Mouse (Mus musculus) heart, adult 2 months (tissue): ENCODE measurements around the gene Gm39653. TPM values are rescaled to one million over a fixed set of nuclear protein-coding genes. Genes with fewer than 3 reads are reported as not detected.
A peak's percentile ranks its signal among the peaks of the same experiment; 100 is the strongest.

Experiments
- DNase-seq, 2 experiments: peaks; one replicate each; pipeline ENCODE4 v3.0.0; 2021
- H3K27ac ChIP-seq: fragments of 200-600 bp; 2 replicates; pipeline ENCODE4 v1.8.1; 2022
- H3K27me3 ChIP-seq: fragments of 200-500 bp; 2 replicates; pipeline ENCODE4 v1.6.1; 2012; ENCODE audit warnings: mild to moderate bottlenecking, low read length, inconsistent platforms, mixed read lengths; ENCODE audit not compliant: control insufficient read depth, insufficient read depth
- H3K36me3 ChIP-seq: fragments of 200-500 bp; 2 replicates; pipeline ENCODE4 v1.6.1; 2012; ENCODE audit warnings: low read length, inconsistent platforms; ENCODE audit not compliant: control insufficient read depth, insufficient read depth
- H3K4me1 ChIP-seq: fragments of 200-500 bp; 2 replicates; pipeline ENCODE4 v1.6.1; 2011; ENCODE audit warnings: low read length; ENCODE audit not compliant: control insufficient read depth, insufficient read depth
- H3K4me3 ChIP-seq: fragments of 200-600 bp; 2 replicates; pipeline ENCODE4 v1.8.1; 2022
- H3K79me2 ChIP-seq: fragments of 200-500 bp; replicated peaks from 2 replicates; pipeline ENCODE4 v1.6.1; 2012; ENCODE audit warnings: mild to moderate bottlenecking, inconsistent platforms, low read length, moderate library complexity, mixed read lengths; ENCODE audit not compliant: control insufficient read depth, insufficient read depth
- H3K9ac ChIP-seq: fragments of 200-500 bp; 2 replicates; pipeline ENCODE4 v1.6.1; 2012; ENCODE audit warnings: low read depth, mild to moderate bottlenecking, control low read depth, inconsistent platforms, low read length, mixed read lengths
- CTCF ChIP-seq: fragments of 200-600 bp; IDR thresholded peaks from 2 replicates; pipeline ENCODE4 v1.8.1; 2022; ENCODE audit warnings: antibody characterized with exemption, mild to moderate bottlenecking, moderate library complexity
- EP300 ChIP-seq: fragments of 200-500 bp; IDR thresholded peaks from 2 replicates; pipeline ENCODE4 v1.6.1; 2011; ENCODE audit warnings: low read depth, low read length, control low read depth; ENCODE audit not compliant: insufficient read depth
- POLR2A ChIP-seq: fragments of 200-500 bp; IDR thresholded peaks from 2 replicates; pipeline ENCODE4 v1.6.1; 2011; ENCODE audit warnings: mild to moderate bottlenecking, low read depth, low read length, control low read depth; ENCODE audit not compliant: insufficient read depth
- WGBS: fragments of 180-500 bp; shearing (Covaris S2); methylation state at CpG from one replicate; pipeline ENCODE4 v1.1.7; 2018; 5-methylcytosine and 5-hydroxymethylcytosine counted together
- intact Hi-C: fragments of 180-260 bp; cut with DNase I; formaldehyde crosslinking; loops from one replicate; pipeline ENCODE4 v1.15.1; 2025
- polyA plus RNA-seq: library from polyadenylated mRNA; depleted of rRNA; stranded (reverse); fragments of >200 nt; gene quantifications from 2 replicates; pipeline ENCODE4 v1.2.3, GENCODE M21; 2012; rRNA removed
- total RNA-seq, 2 experiments: library from RNA; stranded (reverse); gene quantifications; 2 replicates each; pipeline ENCODE4 v1.2.3; 2021

Gm39653 gene
- total and polyA plus RNA-seq, 3 experiments: not detected

DNA sequence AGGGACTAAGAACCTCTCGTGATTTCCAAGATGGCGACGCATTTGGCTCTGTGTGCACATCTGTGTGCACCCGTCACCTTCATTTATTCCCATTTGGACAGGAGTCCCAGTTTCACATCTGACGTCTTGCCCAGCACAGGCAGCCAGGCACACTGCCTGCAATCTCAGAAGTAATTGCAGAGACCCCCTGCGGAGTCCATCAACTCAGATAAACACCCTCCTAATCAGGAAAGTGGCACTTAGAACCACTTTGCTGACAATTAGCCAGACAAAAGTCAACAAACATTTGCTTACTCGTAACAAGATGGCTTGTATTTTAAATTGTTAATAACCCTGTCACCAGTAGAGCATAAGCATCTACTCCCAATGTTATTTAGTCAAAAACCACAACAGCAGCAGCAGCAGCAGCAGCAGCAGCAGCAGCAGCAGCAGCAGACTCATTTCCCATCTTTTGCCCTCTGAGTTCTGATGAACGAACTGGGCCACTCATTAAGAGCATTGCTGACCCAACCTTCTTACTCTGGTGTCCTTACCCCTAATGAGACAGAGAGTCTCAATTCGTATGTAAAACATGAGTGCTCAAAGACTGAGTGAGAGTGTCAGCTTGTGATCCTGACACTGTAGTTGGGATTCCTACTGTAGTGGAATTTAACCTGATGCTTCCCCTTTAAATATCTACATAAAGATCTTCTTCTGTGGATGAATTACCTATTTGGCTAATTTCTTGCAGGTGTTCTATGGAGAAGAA is 51.6 kb downstream of the Gm39653 start:
- WGBS: 42% methylated on average over 9 of the region's 9 CpGs
- H3K27me3 ChIP-seq: no peaks in the 10 kb centered on the region; the same call in 1 of the 2 replicates
- DNase-seq: no peak
- H3K79me2 ChIP-seq: no peaks in the 10 kb centered on the region
- no peak for TF ChIP-seq EP300
- no peaks in the 10 kb centered on the region for H3K36me3 ChIP-seq
- H3K27ac ChIP-seq: no peak overlapping the region
- no peak overlapping the region for H3K4me3 ChIP-seq
- peaks cover 1% of the 10 kb centered on the region for H3K4me1 ChIP-seq
- no peak overlapping the region for H3K9ac ChIP-seq
- intact Hi-C loops: no loop called here

DNA sequence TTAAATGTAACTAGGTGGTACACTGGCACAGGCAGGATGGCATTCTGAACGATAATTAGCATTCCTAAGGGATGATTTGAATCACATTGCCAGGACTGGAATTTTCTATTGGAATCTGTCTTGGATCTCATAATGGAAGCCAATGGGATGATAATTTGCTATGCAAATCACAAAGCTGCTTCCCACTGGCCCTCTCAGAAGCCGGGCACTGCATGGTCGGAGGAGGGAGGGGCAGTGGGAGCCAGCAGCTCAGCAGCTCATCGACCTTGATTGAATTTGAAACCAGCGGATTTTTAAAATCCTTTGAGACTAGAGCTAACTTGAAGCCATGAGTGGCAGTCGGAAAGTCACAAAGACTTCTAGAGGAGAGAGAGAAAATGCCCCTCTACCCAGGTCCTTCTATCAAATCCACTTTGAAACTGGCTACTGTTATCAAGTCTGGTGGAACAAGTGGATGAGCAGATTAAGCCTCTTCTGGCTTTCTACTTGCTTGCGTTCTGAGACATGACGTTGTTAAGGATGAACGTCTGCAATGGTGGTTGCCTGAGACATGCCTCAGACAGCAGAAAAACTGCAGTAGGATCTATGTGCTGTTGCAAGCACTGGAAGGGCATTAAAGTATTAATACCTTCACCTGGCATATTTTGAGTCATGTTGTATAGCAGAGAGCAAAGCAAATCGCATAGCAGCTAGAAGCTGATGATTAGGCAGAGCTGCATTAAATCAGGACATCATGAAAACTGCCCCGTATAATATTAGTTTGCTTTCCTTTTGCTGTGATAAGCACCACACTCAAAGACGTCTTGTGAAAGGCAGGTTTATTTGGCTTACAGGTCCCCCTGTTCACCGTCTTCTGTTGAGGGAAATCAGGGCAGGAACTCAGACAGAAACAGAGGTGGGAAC is 52.4 kb downstream of the Gm39653 start:
- Histone ChIP-seq H3K27ac (no peak overlapping the region), H3K27me3 (no peaks in the 10 kb centered on the region; the same call in 1 of the 2 replicates), H3K36me3 (no peaks in the 10 kb centered on the region), H3K79me2 (no peaks in the 10 kb centered on the region), H3K4me1 (peaks cover 1% of the 10 kb centered on the region), H3K4me3 (no peak overlapping the region), H3K9ac (no peak overlapping the region)
- WGBS: 26% methylated on average over 13 of the region's 13 CpGs
- no peak for DNase-seq
- intact Hi-C loops: loop anchor here (2.0 kb wide), 1 partner anchor 781 kb away; no protein-coding TSS in a partner anchor
- TF ChIP-seq EP300 (no peak), CTCF (no peak), POLR2A (no peak)

DNA sequence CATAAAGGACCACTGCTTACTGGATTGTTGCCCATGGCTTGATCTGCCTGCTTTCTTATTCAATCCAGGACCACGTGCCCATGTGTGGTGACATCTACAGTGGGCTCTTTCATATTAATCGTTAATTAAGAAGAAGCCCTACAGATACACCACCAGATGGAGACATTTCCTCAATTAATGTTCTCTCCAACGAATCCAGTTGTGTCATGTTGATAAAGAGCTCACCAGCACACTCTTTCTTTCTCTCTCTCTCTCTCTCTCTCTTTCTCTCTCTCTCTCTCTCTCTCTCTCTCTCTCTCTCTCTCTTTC is 53.0 kb downstream of the Gm39653 start:
- Histone ChIP-seq H3K79me2 (no peaks in the 10 kb centered on the region), H3K27me3 (no peaks in the 10 kb centered on the region; the same call in 1 of the 2 replicates), H3K9ac (no peak overlapping the region), H3K27ac (no peak overlapping the region), H3K4me3 (no peak overlapping the region), H3K36me3 (no peaks in the 10 kb centered on the region), H3K4me1 (peaks cover 1% of the 10 kb centered on the region)
- DNase-seq: no peak
- intact Hi-C loops: loop anchor here (2.0 kb wide), 1 partner anchor 780 kb away; no protein-coding TSS in a partner anchor
- TF ChIP-seq CTCF: peak; percentile 66
- no peak for TF ChIP-seq POLR2A
- whole genome bisulfite sequencing: 5% methylated on average over 3 of the region's 3 CpGs

Other genes with a start within 250 kb of the Gm39653 start
- 1 to 10 TPM; 1.4 to 1.7 TPM for gene Adam23, start 170.1 kb upstream of the Gm39653 start, total RNA-seq
- gene Adam23, start 170.1 kb upstream of the Gm39653 start, polyA plus RNA-seq: 1.0 and 2.9 TPM in 2 replicates
- gene Dytn, start 71.0 kb downstream of the Gm39653 start, total RNA-seq: not detected
- gene Dytn, start 71.0 kb downstream of the Gm39653 start, polyA plus RNA-seq: not detected in 2 replicates
- gene Mdh1b, start 114.3 kb downstream of the Gm39653 start, total RNA-seq: not detected
- gene Mdh1b, start 114.3 kb downstream of the Gm39653 start, polyA plus RNA-seq: 0.33 TPM in 1 of 2 replicates, not detected in the other
- 10 to 100 TPM; 27.1 to 36.1 TPM for gene Fastkd2, start 114.6 kb downstream of the Gm39653 start, total RNA-seq
- 6.7 and 19.5 TPM in 2 replicates for gene Fastkd2, start 114.6 kb downstream of the Gm39653 start, polyA plus RNA-seq
- not detected for gene 4933402D24Rik, start 153.3 kb downstream of the Gm39653 start, total RNA-seq
- not detected in 2 replicates for gene 4933402D24Rik, start 153.3 kb downstream of the Gm39653 start, polyA plus RNA-seq